Mouse (Mus musculus): ENCODE measurements around the gene Jdp2.

Jdp2 gene

DNA sequence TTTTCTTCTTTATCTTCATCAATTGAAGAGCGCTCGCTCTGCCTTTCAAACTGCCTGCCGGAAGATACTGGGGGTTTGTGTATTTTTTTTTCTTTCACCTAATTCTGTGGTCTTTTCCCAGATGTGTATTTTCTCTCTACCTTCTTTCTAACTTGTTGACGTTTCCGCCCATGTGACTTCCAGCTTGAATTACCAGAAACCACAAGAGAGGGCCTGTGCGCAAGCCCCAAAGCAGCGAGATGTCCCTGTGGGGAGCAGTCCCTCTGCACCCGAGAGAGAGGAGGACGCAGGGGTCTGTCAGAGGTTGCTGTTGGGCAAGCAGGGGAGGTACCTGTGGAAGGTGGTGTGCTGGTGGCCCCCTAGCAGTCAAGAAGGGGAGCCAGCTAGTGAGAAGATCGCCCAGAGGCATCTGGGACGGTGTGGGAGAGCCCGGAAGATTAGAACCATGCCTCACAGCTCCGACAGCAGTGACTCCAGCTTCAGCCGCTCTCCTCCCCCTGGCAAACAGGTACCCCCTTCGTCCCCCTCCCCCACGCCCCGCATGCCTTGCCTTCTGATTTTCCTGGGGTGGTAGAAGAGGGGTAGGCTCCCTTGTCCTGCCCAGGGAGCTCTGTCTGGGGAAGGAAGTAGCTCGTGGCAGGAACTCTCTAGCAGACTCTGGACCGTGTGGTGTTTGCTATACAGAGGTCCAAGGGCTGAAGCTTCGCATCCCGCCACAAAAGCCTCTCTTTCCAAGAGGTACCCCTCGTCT is 87.8 kb downstream of the Jdp2 start, which contains the start of gene Batf:
Gene Batf, plus strand, starts transcription at position 204 of the 751 bp plus-strand sequence.
- DNase-seq (ENCODE audit: low read depth, low spot score): no peak

DNA sequence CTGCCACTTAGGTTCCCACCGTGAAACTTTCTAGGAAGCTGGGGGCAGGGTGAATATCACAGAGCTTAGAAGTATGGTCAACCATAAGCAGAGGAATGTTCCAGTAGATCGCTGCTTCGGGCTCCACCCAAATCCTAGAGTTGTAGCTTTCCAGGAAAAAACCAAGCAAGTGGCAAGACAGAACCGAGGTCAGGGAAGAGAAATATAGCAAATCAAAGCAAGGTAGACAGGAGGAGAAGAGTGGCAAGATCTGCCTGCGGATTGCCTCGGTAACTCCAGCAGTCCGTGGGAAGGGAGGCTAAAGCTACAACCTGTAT is 88.3 kb downstream of the Jdp2 start:
- DNase-seq (ENCODE audit: low read depth, low spot score): no peak

DNA sequence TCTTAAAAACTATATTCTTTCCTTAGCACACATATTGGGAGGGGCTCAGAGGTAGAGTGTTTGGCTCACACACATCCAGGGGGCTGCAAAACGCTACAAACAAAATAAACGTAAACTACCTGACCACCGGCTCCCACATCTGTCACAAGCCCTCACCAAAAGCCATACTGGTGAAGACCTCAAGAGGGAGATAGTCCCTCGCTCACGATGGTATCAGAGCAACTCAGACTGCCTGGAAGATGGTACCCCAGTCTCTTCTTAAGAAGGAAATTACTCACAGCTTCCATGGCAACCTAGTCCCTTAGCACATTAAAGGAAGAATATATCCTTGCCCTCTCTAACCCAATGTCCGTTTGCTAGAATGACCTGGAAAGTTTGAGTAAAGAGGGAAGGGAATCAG is 89.0 kb downstream of the Jdp2 start:
- no peak for DNase-seq (ENCODE audit: low read depth, low spot score)
